Mouse (Mus musculus) thymus, postnatal 10 days (tissue): ENCODE data around the gene Mcmbp.
"Not testable (repeated sequence)": the region's sequence is repeated elsewhere in the genome, so short reads cannot be mapped to it uniquely, and the experiment has no call there.

Experiments
- DNase-seq, 2 experiments: peaks; one replicate each; pipeline ENCODE4 v3.0.0; 2021; ENCODE audit warnings: low spot score in 2 of 2

Gene Mcmbp

GRCm38 (mm10) chr7:128717991-128718390 lies 22.3 kb downstream of the Mcmbp start:
- DNase-seq: no peak

GRCm38 (mm10) chr7:128705735-128706134 lies 34.6 kb downstream of the Mcmbp start:
- peak in 1 of 2 experiments; percentile 69 for DNase-seq

- not testable (repeated sequence) for DNase-seq
Observed at GRCm38 (mm10) chr7:128699959-128700358, 40.3 kb downstream of the Mcmbp start.

DNA sequence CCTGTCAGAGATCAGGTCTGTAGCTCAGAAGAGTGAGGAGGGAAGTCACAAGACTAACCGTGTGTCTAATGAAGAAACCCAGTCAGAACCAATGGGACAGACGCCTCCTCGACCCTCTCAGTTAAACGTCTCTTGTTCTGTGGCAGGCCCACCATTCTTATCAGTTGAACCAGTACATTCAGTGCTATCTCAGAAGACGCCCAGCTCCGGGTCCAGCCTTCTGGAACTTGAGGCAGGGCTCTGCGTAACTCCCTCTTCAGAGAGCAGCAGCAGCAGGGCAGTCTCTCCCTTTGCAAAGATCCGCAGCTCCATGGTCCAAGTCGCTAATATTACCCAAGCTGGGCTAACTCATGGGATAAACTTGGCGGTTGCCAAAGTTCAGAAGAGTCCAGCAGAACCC lies 45.4 kb downstream of the Mcmbp start:
- no peak for DNase-seq

DNA sequence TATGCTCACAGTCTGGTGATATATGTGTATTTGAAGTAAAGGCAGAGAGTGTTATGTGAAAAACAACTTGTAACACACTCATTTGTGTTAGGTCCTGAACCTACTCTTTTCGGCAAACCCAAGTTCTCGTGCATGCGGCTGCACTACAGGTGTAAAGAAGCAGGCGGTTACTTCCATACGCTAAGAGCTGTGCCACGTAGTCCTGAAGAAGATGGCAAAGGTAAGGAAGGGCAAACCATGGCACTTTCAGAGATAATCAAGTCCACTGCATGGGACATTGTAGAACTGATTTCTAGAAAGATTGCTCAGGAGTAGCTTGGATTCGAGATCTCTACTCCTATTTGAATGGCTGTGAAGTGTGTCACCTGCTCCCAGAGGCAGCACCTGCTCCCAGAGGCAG lies 48.1 kb downstream of the Mcmbp start:
- DNase-seq: no peak

DNA sequence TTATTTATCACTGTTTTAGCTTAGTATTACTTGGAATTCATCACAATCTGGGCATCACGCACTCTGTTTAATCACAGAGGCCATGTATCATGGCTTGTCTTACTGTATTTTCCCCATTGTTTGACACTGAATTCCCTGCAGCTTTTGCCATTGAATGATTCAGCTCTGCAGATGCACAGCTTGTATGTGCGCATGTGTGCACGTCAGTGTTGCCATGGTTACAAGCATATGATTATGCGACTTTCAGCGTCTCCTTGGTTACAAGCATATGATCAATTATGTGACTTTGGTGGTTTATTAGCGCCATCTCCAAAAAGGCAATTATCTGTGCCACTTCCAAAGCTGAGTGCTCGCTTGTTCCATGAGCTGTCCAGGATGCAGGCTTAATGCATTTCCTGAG lies 49.5 kb downstream of the Mcmbp start:
- no peak for DNase-seq

- peak; percentile 75 to 92 for DNase-seq
Observed at GRCm38 (mm10) chr7:128690070-128690469, 50.2 kb downstream of the Mcmbp start.

DNA sequence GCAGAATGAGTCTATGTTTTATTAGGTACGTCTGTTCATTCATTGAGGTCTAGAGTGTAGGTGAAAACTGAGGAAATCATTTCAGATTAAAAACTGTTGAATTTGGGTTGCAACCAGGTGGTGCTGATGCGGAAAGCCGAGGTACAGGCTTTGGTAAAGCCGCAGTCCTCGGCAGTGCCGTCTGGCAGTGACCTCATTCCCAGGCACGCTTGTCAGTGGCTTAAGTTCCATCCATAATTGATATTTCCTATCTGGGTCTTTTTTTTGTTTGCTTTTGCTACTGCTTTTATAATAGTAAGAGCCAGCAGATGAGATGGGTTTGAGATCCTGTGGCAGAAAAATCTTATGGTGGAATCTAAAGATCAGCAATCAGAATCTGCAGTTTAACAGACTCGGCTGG lies 50.9 kb downstream of the Mcmbp start:
- DNase-seq: no peak

GRCm38 (mm10) chr7:128687821-128688564 lies 52.3 kb downstream of the Mcmbp start:
- DNase-seq: peak; percentile 76 to 79

GRCm38 (mm10) chr7:128678546-128678945 lies 61.7 kb downstream of the Mcmbp start:
- no peak for DNase-seq

DNA sequence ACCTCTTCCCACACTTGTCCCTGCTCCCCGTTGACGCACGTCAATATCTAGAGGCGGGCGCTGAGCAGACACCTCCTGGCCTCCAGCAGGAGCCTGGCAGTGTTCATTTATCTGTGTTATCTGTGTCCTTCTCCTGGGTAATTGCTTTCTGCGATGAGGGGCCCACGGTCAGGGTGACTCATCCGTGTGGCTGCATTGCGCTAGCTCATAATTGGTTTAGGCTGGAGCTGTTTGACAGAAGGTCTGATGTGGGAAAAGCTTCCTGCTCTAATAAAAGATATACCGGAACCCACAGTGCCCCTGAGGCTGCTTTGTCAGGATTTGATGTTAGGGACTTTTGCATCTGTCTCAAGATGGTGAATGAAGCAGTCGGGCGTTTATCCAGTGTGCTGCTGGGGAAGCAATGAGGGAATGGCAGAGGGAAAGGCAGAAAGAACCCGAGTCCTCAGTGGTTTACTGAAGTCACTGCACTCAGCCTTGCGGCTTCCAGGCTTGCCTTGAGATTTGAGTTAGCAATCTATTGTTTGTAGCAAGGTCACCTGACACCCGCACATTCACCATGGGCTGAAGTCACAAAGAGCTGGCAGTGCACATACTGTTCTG lies 67.8 kb downstream of the Mcmbp start:
- DNase-seq: no peak

DNA sequence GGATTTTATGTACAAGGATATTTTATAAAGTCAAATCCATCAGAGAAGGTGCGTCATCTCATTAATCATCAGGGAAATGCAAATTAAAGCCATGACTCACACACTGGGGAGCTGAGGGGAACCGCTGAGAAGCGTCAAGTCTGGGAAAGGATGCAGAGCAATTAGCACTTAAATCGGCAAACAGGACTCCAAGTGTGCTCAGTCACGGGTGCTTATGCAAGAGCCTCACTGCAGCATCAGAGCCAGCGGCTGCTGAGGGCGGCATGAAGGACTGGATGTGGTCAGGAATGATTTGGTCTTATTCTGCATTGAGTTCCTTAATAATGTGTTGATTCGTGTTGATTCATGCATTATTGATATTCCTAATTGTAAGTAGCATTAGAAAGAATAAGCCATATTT lies 68.3 kb downstream of the Mcmbp start:
- no peak for DNase-seq

- no peak for DNase-seq
Observed at GRCm38 (mm10) chr7:128668831-128669230, 71.5 kb downstream of the Mcmbp start.

DNA sequence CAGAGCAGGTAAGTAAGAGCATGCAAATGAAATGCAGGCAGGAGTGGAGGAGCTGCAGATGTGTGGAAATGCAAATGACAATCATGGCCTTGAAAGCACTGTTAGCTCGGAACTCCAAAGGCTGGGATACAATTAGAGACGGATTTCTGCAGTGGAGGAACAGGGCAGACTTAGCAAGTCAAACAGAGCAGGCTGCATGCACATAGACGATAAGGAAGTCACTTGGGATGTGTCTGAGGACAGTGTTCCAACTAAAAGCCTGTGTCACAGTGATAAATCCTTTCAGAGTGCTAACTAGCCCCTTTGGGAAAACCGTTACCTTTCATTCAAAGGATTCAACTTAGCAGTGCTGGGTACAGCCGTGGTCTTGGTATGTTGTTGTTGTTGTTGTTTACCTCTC lies 72.5 kb downstream of the Mcmbp start:
- no peak for DNase-seq

DNA sequence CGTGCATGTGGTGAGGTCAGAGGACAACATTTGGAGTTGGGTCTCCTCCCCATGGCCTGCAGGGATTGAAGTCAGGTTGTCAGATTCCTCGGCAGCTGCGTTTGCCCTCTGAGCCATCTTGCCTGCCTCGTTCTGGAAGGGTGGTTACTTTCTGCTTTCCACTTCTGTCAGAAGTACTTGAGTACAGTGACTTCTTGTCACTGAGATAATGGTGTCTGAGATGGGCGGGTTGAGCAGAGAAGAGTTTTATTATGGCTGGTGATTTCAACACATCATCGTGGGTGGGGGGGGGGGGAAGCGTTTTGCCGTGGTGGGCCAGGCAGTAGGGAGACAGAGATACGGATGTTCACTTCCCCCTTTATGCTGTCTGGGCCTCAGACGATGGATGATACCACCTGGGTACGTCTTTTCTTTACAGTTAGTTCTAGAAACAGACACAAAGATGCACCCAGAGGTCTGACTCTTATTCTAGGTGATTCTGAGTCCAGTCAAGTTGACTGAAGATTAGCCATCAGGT lies 75.4 kb downstream of the Mcmbp start:
- no peak for DNase-seq

DNA sequence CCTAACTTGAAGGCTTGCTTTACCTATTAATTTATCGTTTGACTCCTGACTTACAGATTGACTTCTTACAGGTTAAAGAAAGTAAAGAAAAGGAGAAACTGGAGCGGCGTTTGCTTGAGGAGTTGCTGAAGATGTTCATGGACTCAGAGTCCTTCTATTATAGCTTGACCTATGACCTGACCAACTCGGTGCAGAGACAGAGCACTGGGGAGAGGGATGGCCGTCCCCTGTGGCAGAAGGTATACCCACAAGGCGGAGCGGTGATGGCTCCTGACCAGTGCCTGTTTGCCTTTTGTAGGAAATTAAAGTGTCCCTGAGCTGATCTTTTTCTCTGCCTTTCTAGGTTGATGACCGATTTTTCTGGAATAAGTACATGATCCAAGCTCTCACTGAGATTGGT lies 76.4 kb downstream of the Mcmbp start:
- DNase-seq: no peak

- DNase-seq: no peak
Observed at GRCm38 (mm10) chr7:128656970-128657369, 83.3 kb downstream of the Mcmbp start.
